Mouse (Mus musculus): ENCODE data around the gene Cdh5.

Gene Cdh5

GRCm38 (mm10) chr8:104137636-104138035, 36.2 kb downstream of the Cdh5 start:
- H3K36me3 ChIP-seq (ENCODE audit: insufficient read depth, low read length) = no peaks in the 10 kb centered on the region
- peaks cover 37% of the 10 kb centered on the region for H3K27me3 ChIP-seq (ENCODE audit: insufficient read depth, low read length)
- no peaks in the 10 kb centered on the region for H3K9me3 ChIP-seq (ENCODE audit: low read length)
- H3K4me3 ChIP-seq (replicated peaks; ENCODE audit: low read length) = no peak overlapping the region
- TF ChIP-seq NANOG (IDR thresholded peaks at IDR 0.05; ENCODE audit: borderline replicate concordance, low read length) (no peak), CTCF (conservative IDR thresholded peaks at IDR 0.05; ENCODE audit: low read length) (no peak), POU5F1 (IDR thresholded peaks at IDR 0.05; ENCODE audit: borderline replicate concordance, low read length) (no peak)
- H3K4me1 ChIP-seq (replicated peaks; ENCODE audit: low read depth, low read length) = peaks cover 4% of the 10 kb centered on the region; the same call in 1 of the 2 replicates

- Histone ChIP-seq H3K4me3 (replicated peaks; ENCODE audit: low read length) (peak overlapping the region; percentile 32), H3K4me1 (replicated peaks; ENCODE audit: low read depth, low read length) (peaks cover 4% of the 10 kb centered on the region; the same call in 1 of the 2 replicates), H3K36me3 (ENCODE audit: insufficient read depth, low read length) (no peaks in the 10 kb centered on the region), H3K27me3 (ENCODE audit: insufficient read depth, low read length) (peaks cover 51% of the 10 kb centered on the region), H3K9me3 (ENCODE audit: low read length) (no peaks in the 10 kb centered on the region)
- TF ChIP-seq CTCF (conservative IDR thresholded peaks at IDR 0.05; ENCODE audit: low read length) = no peak
- TF ChIP-seq POU5F1 (IDR thresholded peaks at IDR 0.05; ENCODE audit: borderline replicate concordance, low read length) = no peak
- TF ChIP-seq NANOG (IDR thresholded peaks at IDR 0.05; ENCODE audit: borderline replicate concordance, low read length) = no peak
Observed at GRCm38 (mm10) chr8:104140611-104141010, 39.2 kb downstream of the Cdh5 start.

- Histone ChIP-seq H3K9me3 (ENCODE audit: low read length) (no peaks in the 10 kb centered on the region), H3K36me3 (ENCODE audit: insufficient read depth, low read length) (no peaks in the 10 kb centered on the region), H3K4me3 (replicated peaks; ENCODE audit: low read length) (peak overlapping the region; percentile 75), H3K4me1 (replicated peaks; ENCODE audit: low read depth, low read length) (peaks cover 4% of the 10 kb centered on the region; the same call in 1 of the 2 replicates), H3K27me3 (ENCODE audit: insufficient read depth, low read length) (peaks cover 48% of the 10 kb centered on the region)
- TF ChIP-seq CTCF (conservative IDR thresholded peaks at IDR 0.05; ENCODE audit: low read length) = no peak
- no peak for TF ChIP-seq NANOG (IDR thresholded peaks at IDR 0.05; ENCODE audit: borderline replicate concordance, low read length)
- no peak for TF ChIP-seq POU5F1 (IDR thresholded peaks at IDR 0.05; ENCODE audit: borderline replicate concordance, low read length)
Observed at GRCm38 (mm10) chr8:104142415-104142814, 41.0 kb downstream of the Cdh5 start.

- Histone ChIP-seq H3K27me3 (ENCODE audit: insufficient read depth, low read length) (peaks cover 47% of the 10 kb centered on the region), H3K4me3 (replicated peaks; ENCODE audit: low read length) (no peak overlapping the region), H3K9me3 (ENCODE audit: low read length) (no peaks in the 10 kb centered on the region), H3K4me1 (replicated peaks; ENCODE audit: low read depth, low read length) (peaks cover 4% of the 10 kb centered on the region; the same call in 1 of the 2 replicates), H3K36me3 (ENCODE audit: insufficient read depth, low read length) (no peaks in the 10 kb centered on the region)
- TF ChIP-seq CTCF (conservative IDR thresholded peaks at IDR 0.05; ENCODE audit: low read length) (no peak), POU5F1 (IDR thresholded peaks at IDR 0.05; ENCODE audit: borderline replicate concordance, low read length) (no peak), NANOG (IDR thresholded peaks at IDR 0.05; ENCODE audit: borderline replicate concordance, low read length) (no peak)
Observed at GRCm38 (mm10) chr8:104143379-104143778, 42.0 kb downstream of the Cdh5 start.

GRCm38 (mm10) chr8:104144434-104145216, 43.2 kb downstream of the Cdh5 start:
- TF ChIP-seq POU5F1 (IDR thresholded peaks at IDR 0.05; ENCODE audit: borderline replicate concordance, low read length) = no peak
- TF ChIP-seq CTCF (conservative IDR thresholded peaks at IDR 0.05; ENCODE audit: low read length) = no peak
- no peak for TF ChIP-seq NANOG (IDR thresholded peaks at IDR 0.05; ENCODE audit: borderline replicate concordance, low read length)
- Histone ChIP-seq H3K9me3 (ENCODE audit: low read length) (no peaks in the 10 kb centered on the region), H3K4me3 (replicated peaks; ENCODE audit: low read length) (no peak overlapping the region), H3K4me1 (replicated peaks; ENCODE audit: low read depth, low read length) (peaks cover 4% of the 10 kb centered on the region; the same call in 1 of the 2 replicates), H3K27me3 (ENCODE audit: insufficient read depth, low read length) (peaks cover 37% of the 10 kb centered on the region), H3K36me3 (ENCODE audit: insufficient read depth, low read length) (no peaks in the 10 kb centered on the region)

- Histone ChIP-seq H3K36me3 (ENCODE audit: insufficient read depth, low read length) (no peaks in the 10 kb centered on the region), H3K4me1 (replicated peaks; ENCODE audit: low read depth, low read length) (no peaks in the 10 kb centered on the region; the same call in 1 of the 2 replicates), H3K9me3 (ENCODE audit: low read length) (no peaks in the 10 kb centered on the region), H3K27me3 (ENCODE audit: insufficient read depth, low read length) (peaks cover 29% of the 10 kb centered on the region), H3K4me3 (replicated peaks; ENCODE audit: low read length) (no peak overlapping the region)
- TF ChIP-seq NANOG (IDR thresholded peaks at IDR 0.05; ENCODE audit: borderline replicate concordance, low read length) = no peak
- peak; percentile 78 for TF ChIP-seq CTCF (conservative IDR thresholded peaks at IDR 0.05; ENCODE audit: low read length)
- no peak for TF ChIP-seq POU5F1 (IDR thresholded peaks at IDR 0.05; ENCODE audit: borderline replicate concordance, low read length)
Observed at GRCm38 (mm10) chr8:104145981-104146689, 44.7 kb downstream of the Cdh5 start.

GRCm38 (mm10) chr8:104146717-104147494, 45.5 kb downstream of the Cdh5 start:
- peaks cover 25% of the 10 kb centered on the region for H3K27me3 ChIP-seq (ENCODE audit: insufficient read depth, low read length)
- no peaks in the 10 kb centered on the region for H3K9me3 ChIP-seq (ENCODE audit: low read length)
- H3K36me3 ChIP-seq (ENCODE audit: insufficient read depth, low read length) = no peaks in the 10 kb centered on the region
- no peak overlapping the region for H3K4me3 ChIP-seq (replicated peaks; ENCODE audit: low read length)
- no peak for TF ChIP-seq NANOG (IDR thresholded peaks at IDR 0.05; ENCODE audit: borderline replicate concordance, low read length)
- no peak for TF ChIP-seq POU5F1 (IDR thresholded peaks at IDR 0.05; ENCODE audit: borderline replicate concordance, low read length)
- no peak for TF ChIP-seq CTCF (conservative IDR thresholded peaks at IDR 0.05; ENCODE audit: low read length)
- H3K4me1 ChIP-seq (replicated peaks; ENCODE audit: low read depth, low read length) = no peaks in the 10 kb centered on the region; the same call in 1 of the 2 replicates

GRCm38 (mm10) chr8:104147947-104148346, 46.5 kb downstream of the Cdh5 start:
- Histone ChIP-seq H3K36me3 (ENCODE audit: insufficient read depth, low read length) (no peaks in the 10 kb centered on the region), H3K4me1 (replicated peaks; ENCODE audit: low read depth, low read length) (no peaks in the 10 kb centered on the region), H3K9me3 (ENCODE audit: low read length) (no peaks in the 10 kb centered on the region), H3K4me3 (replicated peaks; ENCODE audit: low read length) (no peak overlapping the region), H3K27me3 (ENCODE audit: insufficient read depth, low read length) (peaks cover 14% of the 10 kb centered on the region)
- no peak for TF ChIP-seq CTCF (conservative IDR thresholded peaks at IDR 0.05; ENCODE audit: low read length)
- TF ChIP-seq NANOG (IDR thresholded peaks at IDR 0.05; ENCODE audit: borderline replicate concordance, low read length) = no peak
- no peak for TF ChIP-seq POU5F1 (IDR thresholded peaks at IDR 0.05; ENCODE audit: borderline replicate concordance, low read length)
